Mouse (Mus musculus): ENCODE results near the gene Clp1. TPM values are rescaled to one million over a fixed set of nuclear protein-coding genes. Genes with fewer than 3 reads are reported as not detected.

Clp1 gene
- polyA plus RNA-seq, 1 experiment = 0.70 TPM

DNA sequence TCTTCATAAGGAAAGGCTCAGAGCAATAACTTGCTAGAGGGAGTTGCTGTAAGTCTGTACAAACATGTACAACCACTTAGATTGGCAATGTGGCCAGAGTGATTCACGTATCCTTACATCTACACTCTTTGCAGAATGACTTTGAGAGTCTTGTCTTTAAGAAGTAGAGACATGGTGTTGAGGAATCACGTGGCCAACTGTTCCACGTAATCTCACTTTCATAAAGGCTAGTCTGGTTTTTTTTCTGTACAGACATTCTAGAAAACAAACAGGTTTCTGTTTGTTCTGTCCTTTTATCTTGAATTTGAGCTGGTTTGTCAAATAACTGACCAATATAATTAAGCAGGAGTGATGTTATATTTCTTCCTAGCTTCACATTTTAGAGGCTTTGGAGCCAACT, 34.2 kb upstream of the Clp1 start:
- Histone ChIP-seq H3K4me1 (peaks cover 44% of the 10 kb centered on the region), H3K27me3 (replicated peaks) (peaks cover 16% of the 10 kb centered on the region), H3K9me3 (no peaks in the 10 kb centered on the region), H3K4me3 (replicated peaks) (no peak overlapping the region), H3K36me3 (replicated peaks; ENCODE audit: low read length) (no peaks in the 10 kb centered on the region)
- TF ChIP-seq FLI1 (IDR thresholded peaks at IDR 0.05; ENCODE audit: low read length) = no peak
- TF ChIP-seq GATA1 (IDR thresholded peaks at IDR 0.05; ENCODE audit: borderline replicate concordance, low read length) = no peak

DNA sequence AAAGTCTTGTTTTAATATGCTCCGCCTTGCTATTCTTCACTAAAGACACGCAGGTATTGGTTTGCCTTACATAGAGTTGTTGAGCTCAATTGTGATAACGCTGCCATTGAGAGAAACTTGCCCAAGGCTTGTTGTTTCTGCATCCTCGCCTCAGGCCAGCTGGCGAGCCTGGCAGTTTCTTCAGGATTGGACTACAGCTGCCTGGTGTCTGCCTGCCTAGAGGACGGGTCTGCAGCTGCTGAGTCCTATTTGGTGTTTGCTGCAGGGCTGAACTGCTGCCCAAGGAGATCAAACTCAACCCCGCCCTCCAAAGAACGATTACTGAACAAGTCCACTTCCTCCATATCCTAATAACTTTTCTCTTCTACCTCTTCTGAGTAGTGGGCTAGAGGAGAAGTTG, 33.6 kb upstream of the Clp1 start:
- no peak for TF ChIP-seq FLI1 (IDR thresholded peaks at IDR 0.05; ENCODE audit: low read length)
- TF ChIP-seq GATA1 (IDR thresholded peaks at IDR 0.05; ENCODE audit: borderline replicate concordance, low read length) = no peak
- peaks cover 16% of the 10 kb centered on the region for H3K27me3 ChIP-seq (replicated peaks)

DNA sequence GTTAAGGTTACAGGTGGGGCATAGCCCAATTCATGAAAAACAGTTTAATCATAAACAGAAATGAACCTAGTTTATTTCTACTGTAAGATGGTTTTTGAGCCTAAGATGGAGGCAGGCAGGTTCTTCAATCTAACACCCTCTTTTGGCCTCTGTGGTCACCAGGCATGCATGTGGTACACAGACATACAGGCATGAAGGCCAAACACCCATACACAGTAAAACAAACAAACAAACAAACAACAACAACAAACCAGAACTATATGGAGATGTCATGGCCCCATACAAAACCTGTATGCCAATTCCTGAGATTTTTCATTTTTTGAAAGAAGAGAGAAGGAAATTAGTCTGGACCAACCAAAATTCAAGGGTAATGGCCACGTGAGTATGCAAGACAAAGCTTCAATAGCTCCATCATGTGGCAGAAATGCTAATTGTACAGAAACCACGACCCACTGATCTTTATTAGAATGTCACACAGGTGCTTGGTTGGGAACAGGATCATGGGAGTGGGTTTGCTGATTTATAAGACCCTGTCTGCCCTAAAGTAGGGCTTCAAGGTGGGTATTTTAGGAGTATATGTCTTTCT, 31.5 kb upstream of the Clp1 start:
- H3K27me3 ChIP-seq (replicated peaks) = peaks cover 12% of the 10 kb centered on the region
- no peak overlapping the region for H3K4me3 ChIP-seq (replicated peaks)
- TF ChIP-seq FLI1 (IDR thresholded peaks at IDR 0.05; ENCODE audit: low read length) (no peak), GATA1 (IDR thresholded peaks at IDR 0.05; ENCODE audit: borderline replicate concordance, low read length) (no peak)
- H3K4me1 ChIP-seq = peaks cover 35% of the 10 kb centered on the region
- no peaks in the 10 kb centered on the region for H3K9me3 ChIP-seq
- H3K36me3 ChIP-seq (replicated peaks; ENCODE audit: low read length) = no peaks in the 10 kb centered on the region

More for the DNA sequence above, 33.6 kb upstream of the Clp1 start:
- no peaks in the 10 kb centered on the region for H3K9me3 ChIP-seq
- peaks cover 39% of the 10 kb centered on the region for H3K4me1 ChIP-seq
- no peaks in the 10 kb centered on the region for H3K36me3 ChIP-seq (replicated peaks; ENCODE audit: low read length)
- no peak overlapping the region for H3K4me3 ChIP-seq (replicated peaks)

DNA sequence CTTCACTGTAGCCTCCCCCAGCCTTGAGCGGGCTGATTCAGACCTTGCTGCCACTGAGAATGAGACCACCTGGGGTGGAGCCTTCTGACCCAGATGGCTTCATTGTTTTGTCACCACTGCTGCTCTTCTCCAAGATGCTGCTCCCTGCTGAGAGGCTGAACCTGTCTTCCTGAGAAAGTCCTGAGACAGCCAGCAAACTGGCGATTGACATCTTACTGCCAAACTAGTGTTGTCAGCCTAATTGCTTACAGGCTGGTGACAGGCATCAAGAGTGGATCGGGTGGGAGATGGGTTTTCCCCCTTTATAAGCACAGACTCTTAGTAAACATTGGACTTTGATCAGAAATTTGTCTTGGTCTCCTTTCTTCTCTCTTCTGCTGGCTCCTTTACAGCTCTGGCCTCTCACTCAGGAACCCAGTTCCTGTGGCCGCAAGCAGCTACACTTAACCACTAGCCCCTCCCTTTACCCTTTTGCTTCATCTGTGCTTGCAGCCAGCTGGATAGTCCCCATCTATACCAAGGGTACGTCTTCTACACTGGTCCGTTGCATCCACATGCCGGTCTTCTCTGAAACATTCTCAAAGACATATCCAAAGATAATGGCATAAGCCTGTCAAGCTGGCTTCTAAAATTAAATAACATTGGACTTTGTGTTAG, 30.0 kb upstream of the Clp1 start:
- Histone ChIP-seq H3K27me3 (replicated peaks) (peaks cover 3% of the 10 kb centered on the region), H3K4me1 (peaks cover 28% of the 10 kb centered on the region), H3K9me3 (no peaks in the 10 kb centered on the region), H3K36me3 (replicated peaks; ENCODE audit: low read length) (no peaks in the 10 kb centered on the region), H3K4me3 (replicated peaks) (no peak overlapping the region)
- TF ChIP-seq FLI1 (IDR thresholded peaks at IDR 0.05; ENCODE audit: low read length) = no peak
- TF ChIP-seq GATA1 (IDR thresholded peaks at IDR 0.05; ENCODE audit: borderline replicate concordance, low read length) = no peak

DNA sequence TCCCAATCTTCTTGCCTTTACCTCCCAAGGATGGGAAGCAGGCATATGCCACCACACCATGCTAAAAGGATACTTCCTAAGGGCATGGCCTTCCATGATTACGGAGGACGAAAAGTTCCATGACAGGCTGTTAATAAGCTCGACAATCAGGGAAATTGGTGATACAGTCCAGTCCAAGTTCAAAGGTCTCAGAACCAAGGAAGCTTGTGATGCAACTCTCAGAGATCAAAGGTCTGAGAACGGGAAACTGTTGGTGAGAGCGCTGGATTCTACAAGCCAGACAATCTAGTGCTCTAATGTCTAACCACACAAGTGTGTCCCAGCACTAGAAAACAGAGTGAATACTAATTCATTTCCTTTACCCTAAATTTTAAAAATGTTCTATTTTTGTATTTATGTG, 29.1 kb upstream of the Clp1 start:
- Histone ChIP-seq H3K4me1 (peaks cover 27% of the 10 kb centered on the region), H3K4me3 (replicated peaks) (no peak overlapping the region), H3K36me3 (replicated peaks; ENCODE audit: low read length) (no peaks in the 10 kb centered on the region), H3K27me3 (replicated peaks) (peaks cover under 1% of the 10 kb centered on the region), H3K9me3 (no peaks in the 10 kb centered on the region; the same call in 1 of the 2 replicates)
- TF ChIP-seq FLI1 (IDR thresholded peaks at IDR 0.05; ENCODE audit: low read length) = no peak
- TF ChIP-seq GATA1 (IDR thresholded peaks at IDR 0.05; ENCODE audit: borderline replicate concordance, low read length) = no peak

DNA sequence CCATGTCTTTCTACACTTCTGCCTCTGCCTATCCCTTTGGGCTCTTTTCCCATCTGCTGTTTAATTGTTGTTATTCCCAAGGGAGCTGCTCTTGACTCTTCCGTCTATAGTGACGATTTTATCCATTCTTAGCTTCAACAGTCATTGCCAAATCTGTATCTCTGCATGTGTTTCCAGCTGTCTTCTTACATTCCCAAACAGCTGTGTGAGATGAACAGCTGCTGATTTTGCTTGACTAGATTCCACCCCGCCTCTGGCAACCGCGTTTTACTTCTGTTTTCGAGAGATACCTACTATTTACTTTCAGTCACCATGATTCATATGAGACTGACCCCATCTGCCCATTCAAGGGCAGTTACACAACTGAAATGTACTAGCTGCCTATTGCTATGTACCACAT, 23.0 kb upstream of the Clp1 start:
- Histone ChIP-seq H3K4me3 (replicated peaks) (no peak overlapping the region), H3K27me3 (replicated peaks) (peaks cover 37% of the 10 kb centered on the region)
- TF ChIP-seq FLI1 (IDR thresholded peaks at IDR 0.05; ENCODE audit: low read length) (no peak), GATA1 (IDR thresholded peaks at IDR 0.05; ENCODE audit: borderline replicate concordance, low read length) (no peak)

DNA sequence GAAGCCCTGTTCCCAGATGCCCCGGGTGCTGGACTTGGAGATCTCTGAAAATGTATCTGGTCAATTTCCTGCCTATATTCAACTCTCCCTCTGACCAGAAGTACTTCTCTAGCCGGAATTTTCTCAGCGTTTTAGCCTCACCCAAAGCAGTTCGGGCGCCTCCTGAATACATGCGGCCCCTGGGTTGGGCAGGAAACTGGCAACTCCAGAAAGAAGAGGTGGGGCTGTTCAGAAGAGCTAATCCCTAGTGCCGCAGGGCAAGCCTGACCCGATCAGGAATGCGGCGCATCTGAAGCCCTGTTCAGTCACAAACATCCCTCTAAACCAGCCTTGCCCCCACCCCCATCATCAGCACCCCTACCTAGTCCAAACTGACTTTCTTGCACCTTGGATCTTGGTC, 17.0 kb upstream of the Clp1 start:
- H3K4me1 ChIP-seq = peaks cover 64% of the 10 kb centered on the region
- peaks cover 38% of the 10 kb centered on the region for H3K27me3 ChIP-seq (replicated peaks)
- peaks cover 10% of the 10 kb centered on the region for H3K36me3 ChIP-seq (replicated peaks; ENCODE audit: low read length)
- peak overlapping the region; percentile 94 for H3K4me3 ChIP-seq (replicated peaks)
- no peaks in the 10 kb centered on the region for H3K9me3 ChIP-seq
- no peak for TF ChIP-seq GATA1 (IDR thresholded peaks at IDR 0.05; ENCODE audit: borderline replicate concordance, low read length)
- no peak for TF ChIP-seq FLI1 (IDR thresholded peaks at IDR 0.05; ENCODE audit: low read length)

More for the DNA sequence above, 23.0 kb upstream of the Clp1 start:
- Histone ChIP-seq H3K9me3 (no peaks in the 10 kb centered on the region; the same call in 1 of the 2 replicates), H3K36me3 (replicated peaks; ENCODE audit: low read length) (no peaks in the 10 kb centered on the region), H3K4me1 (peaks cover 18% of the 10 kb centered on the region)

DNA sequence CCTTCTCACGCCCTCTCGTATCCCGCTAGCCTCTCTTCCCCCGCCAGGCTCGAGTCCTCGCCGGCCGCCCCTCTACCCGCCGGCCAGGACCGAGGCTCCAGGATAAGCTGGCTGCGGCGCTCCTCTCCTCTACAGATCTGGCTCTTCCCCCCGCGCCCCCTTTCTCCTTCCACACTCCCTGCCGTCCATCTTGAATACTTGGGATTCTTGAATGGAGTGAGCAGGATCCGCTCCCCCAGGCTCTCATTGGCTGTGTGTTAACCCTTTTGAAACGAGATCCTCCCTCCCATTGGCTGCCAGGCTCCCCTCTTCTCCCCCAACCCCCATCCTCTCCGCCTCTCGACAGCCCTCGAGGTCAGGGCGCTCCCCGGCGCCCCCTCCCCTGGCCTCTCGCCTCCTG, 16.4 kb upstream of the Clp1 start, which contains the start of gene Gm19426:
Gm19426 (minus strand) TSS at position 95 of the 400 bp plus-strand sequence.
- Histone ChIP-seq H3K9me3 (no peaks in the 10 kb centered on the region), H3K27me3 (replicated peaks) (peaks cover 35% of the 10 kb centered on the region), H3K4me3 (replicated peaks) (peak within 1 kb of the TSS; percentile 94), H3K4me1 (peaks cover 70% of the 10 kb centered on the region), H3K36me3 (replicated peaks; ENCODE audit: low read length) (peaks cover 10% of the 10 kb centered on the region)
- no peak for TF ChIP-seq GATA1 (IDR thresholded peaks at IDR 0.05; ENCODE audit: borderline replicate concordance, low read length)
- TF ChIP-seq FLI1 (IDR thresholded peaks at IDR 0.05; ENCODE audit: low read length) = no peak

DNA sequence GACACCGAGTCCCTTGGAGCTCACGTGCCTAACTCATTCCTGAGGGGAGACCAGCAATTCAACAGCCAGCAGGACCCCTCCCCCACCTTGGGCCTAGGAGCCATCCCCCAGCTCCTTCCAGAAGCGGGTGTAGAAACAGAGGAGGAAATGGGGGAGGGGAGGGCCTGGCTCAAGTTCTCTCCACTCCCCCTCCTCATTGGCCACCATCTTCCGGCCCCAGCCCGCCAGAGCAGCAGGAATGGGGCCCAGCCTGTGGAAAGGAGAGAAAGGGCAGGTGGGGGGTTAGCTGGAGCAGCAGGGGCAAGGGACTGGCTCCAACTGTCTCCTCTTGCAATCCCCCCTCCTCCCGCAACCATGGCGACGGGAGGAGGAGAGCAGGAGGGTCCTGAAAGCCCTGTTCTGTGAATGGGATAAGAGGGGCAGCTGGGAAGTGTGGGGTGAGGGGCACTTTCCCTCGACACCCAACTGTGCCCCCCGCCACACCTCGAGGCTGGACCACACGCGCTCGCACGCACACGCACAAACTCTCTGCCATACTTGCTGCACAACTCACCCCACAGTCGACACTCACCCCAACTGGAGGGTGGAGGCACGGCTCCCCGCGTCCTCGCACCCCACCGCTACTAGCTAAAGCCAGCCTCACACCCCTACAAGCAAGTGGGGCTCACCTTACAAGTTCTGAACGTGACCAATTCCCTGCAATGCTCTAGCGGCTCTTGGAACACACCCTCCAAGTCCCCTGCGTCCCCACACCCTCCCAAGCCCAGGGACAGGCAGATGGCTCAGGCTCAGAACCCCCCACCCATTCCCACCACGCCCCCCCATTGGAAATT, 15.5 kb upstream of the Clp1 start:
- peaks cover 31% of the 10 kb centered on the region for H3K27me3 ChIP-seq (replicated peaks)
- H3K4me3 ChIP-seq (replicated peaks) = peak overlapping the region; percentile 94
- H3K36me3 ChIP-seq (replicated peaks; ENCODE audit: low read length) = peaks cover 10% of the 10 kb centered on the region
- no peak for TF ChIP-seq FLI1 (IDR thresholded peaks at IDR 0.05; ENCODE audit: low read length)
- TF ChIP-seq GATA1 (IDR thresholded peaks at IDR 0.05; ENCODE audit: borderline replicate concordance, low read length) = no peak
- H3K4me1 ChIP-seq = peaks cover 79% of the 10 kb centered on the region
- no peaks in the 10 kb centered on the region for H3K9me3 ChIP-seq
